Mouse (Mus musculus): ENCODE data around the gene Muc4. TPM values are rescaled to one million over a fixed set of nuclear protein-coding genes. Genes with fewer than 3 reads are reported as not detected.

Muc4 gene
- polyA plus RNA-seq, 1 experiment from 2014 or later, result 0.49 TPM

- Histone ChIP-seq H3K9me3 (ENCODE audit: control insufficient read depth, low read length) (no peaks in the 10 kb centered on the region), H3K27me3 (ENCODE audit: control insufficient read depth, insufficient read depth, low read length) (no peaks in the 10 kb centered on the region), H3K9ac (ENCODE audit: low read length) (no peak overlapping the region), H3K27ac (ENCODE audit: low read depth, low read length) (no peak overlapping the region), H3K36me3 (ENCODE audit: control insufficient read depth, insufficient read depth, low read length) (no peaks in the 10 kb centered on the region), H3K4me1 (ENCODE audit: control insufficient read depth, insufficient read depth, low read length) (no peaks in the 10 kb centered on the region), H3K4me2 (ENCODE audit: low read depth) (no peak overlapping the region), H3K4me3 (ENCODE audit: low read depth, low read length) (no peak overlapping the region)
- no peak for ATAC-seq (ENCODE audit: insufficient read depth, low FRiP score, low TSS enrichment)
- WGBS, result 83% methylated on average over 6 of the region's 6 CpGs
- DNase-seq (ENCODE audit: low spot score), result no peak
Observed at GRCm38 (mm10) chr16:32713556-32713955, 22.1 kb upstream of the Muc4 start.

DNA sequence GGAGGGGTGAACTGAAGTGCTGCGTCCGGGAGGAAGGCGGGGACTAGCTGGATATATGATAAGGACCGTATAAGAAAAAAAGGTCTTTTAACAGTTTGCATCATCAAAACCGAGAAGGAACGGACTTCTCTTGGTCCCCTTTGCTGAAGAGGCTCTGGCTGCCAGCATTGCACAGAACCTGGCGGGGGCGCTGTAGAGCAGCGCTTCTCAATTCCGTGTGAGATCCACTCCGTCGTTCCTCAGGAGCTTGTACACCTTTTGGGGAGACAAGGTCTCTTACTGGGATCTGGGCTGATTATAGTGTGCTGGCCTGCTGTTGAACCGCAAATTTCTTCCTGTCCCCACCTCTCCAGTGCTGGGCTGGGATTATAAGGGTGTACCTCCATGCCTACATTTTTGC, 20.3 kb upstream of the Muc4 start:
- WGBS, result 30% methylated on average over 13 of the region's 13 CpGs
- Histone ChIP-seq H3K27ac (ENCODE audit: low read depth, low read length) (no peak overlapping the region), H3K4me3 (ENCODE audit: low read depth, low read length) (no peak overlapping the region), H3K27me3 (ENCODE audit: control insufficient read depth, insufficient read depth, low read length) (no peaks in the 10 kb centered on the region), H3K4me1 (ENCODE audit: control insufficient read depth, insufficient read depth, low read length) (no peaks in the 10 kb centered on the region), H3K36me3 (ENCODE audit: control insufficient read depth, insufficient read depth, low read length) (no peaks in the 10 kb centered on the region), H3K9me3 (ENCODE audit: control insufficient read depth, low read length) (no peaks in the 10 kb centered on the region), H3K9ac (ENCODE audit: low read length) (no peak overlapping the region), H3K4me2 (ENCODE audit: low read depth) (no peak overlapping the region)
- DNase-seq (ENCODE audit: low spot score) (peak; percentile 58), ATAC-seq (ENCODE audit: insufficient read depth, low FRiP score, low TSS enrichment) (no peak)

- Histone ChIP-seq H3K4me2 (ENCODE audit: low read depth) (no peak overlapping the region), H3K4me3 (ENCODE audit: low read depth, low read length) (no peak overlapping the region), H3K4me1 (ENCODE audit: control insufficient read depth, insufficient read depth, low read length) (no peaks in the 10 kb centered on the region), H3K27me3 (ENCODE audit: control insufficient read depth, insufficient read depth, low read length) (no peaks in the 10 kb centered on the region), H3K36me3 (ENCODE audit: control insufficient read depth, insufficient read depth, low read length) (no peaks in the 10 kb centered on the region), H3K9ac (ENCODE audit: low read length) (no peak overlapping the region), H3K9me3 (ENCODE audit: control insufficient read depth, low read length) (no peaks in the 10 kb centered on the region), H3K27ac (ENCODE audit: low read depth, low read length) (no peak overlapping the region)
- no peak for DNase-seq (ENCODE audit: low spot score)
- ATAC-seq (ENCODE audit: insufficient read depth, low FRiP score, low TSS enrichment), result no peak
- WGBS, result 90% methylated on average over 7 of the region's 7 CpGs
Observed at GRCm38 (mm10) chr16:32723163-32723562, 12.5 kb upstream of the Muc4 start.

DNA sequence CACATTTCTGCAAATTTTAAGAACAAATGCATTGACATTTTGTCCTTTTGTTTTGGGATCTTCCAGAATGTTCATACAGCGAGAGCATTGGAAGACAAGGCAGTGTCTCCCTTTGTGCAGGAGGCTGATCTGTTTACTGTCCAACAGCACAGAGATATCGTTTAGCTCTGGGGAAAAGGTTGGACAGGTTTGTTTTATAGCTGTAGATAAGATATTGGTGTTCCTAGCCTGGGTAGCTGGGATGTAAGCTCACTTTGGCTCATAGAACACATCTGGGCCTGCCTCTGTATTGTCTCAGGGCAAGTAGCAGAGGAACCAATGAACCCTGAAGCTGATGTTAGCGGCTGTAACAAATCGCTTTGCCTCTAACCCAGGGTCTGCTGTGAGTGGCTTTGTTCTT, 11.9 kb upstream of the Muc4 start:
- H3K36me3 ChIP-seq (ENCODE audit: control insufficient read depth, insufficient read depth, low read length), result no peaks in the 10 kb centered on the region
- 90% methylated on average over 4 of the region's 4 CpGs for WGBS
- no peak for DNase-seq (ENCODE audit: low spot score)
- H3K27ac ChIP-seq (ENCODE audit: low read depth, low read length), result no peak overlapping the region
- H3K4me2 ChIP-seq (ENCODE audit: low read depth), result no peak overlapping the region
- no peaks in the 10 kb centered on the region for H3K27me3 ChIP-seq (ENCODE audit: control insufficient read depth, insufficient read depth, low read length)
- H3K4me3 ChIP-seq (ENCODE audit: low read depth, low read length), result no peak overlapping the region
- no peak for ATAC-seq (ENCODE audit: insufficient read depth, low FRiP score, low TSS enrichment)
- H3K4me1 ChIP-seq (ENCODE audit: control insufficient read depth, insufficient read depth, low read length), result no peaks in the 10 kb centered on the region
- H3K9me3 ChIP-seq (ENCODE audit: control insufficient read depth, low read length), result no peaks in the 10 kb centered on the region
- no peak overlapping the region for H3K9ac ChIP-seq (ENCODE audit: low read length)

GRCm38 (mm10) chr16:32724259-32724658, 11.4 kb upstream of the Muc4 start:
- Histone ChIP-seq H3K27me3 (ENCODE audit: control insufficient read depth, insufficient read depth, low read length) (no peaks in the 10 kb centered on the region), H3K4me3 (ENCODE audit: low read depth, low read length) (no peak overlapping the region), H3K9ac (ENCODE audit: low read length) (no peak overlapping the region), H3K36me3 (ENCODE audit: control insufficient read depth, insufficient read depth, low read length) (no peaks in the 10 kb centered on the region), H3K27ac (ENCODE audit: low read depth, low read length) (no peak overlapping the region), H3K4me2 (ENCODE audit: low read depth) (no peak overlapping the region), H3K4me1 (ENCODE audit: control insufficient read depth, insufficient read depth, low read length) (no peaks in the 10 kb centered on the region), H3K9me3 (ENCODE audit: control insufficient read depth, low read length) (no peaks in the 10 kb centered on the region)
- no peak for DNase-seq (ENCODE audit: low spot score)
- 81% methylated on average over 2 of the region's 2 CpGs for WGBS
- ATAC-seq (ENCODE audit: insufficient read depth, low FRiP score, low TSS enrichment), result no peak

DNA sequence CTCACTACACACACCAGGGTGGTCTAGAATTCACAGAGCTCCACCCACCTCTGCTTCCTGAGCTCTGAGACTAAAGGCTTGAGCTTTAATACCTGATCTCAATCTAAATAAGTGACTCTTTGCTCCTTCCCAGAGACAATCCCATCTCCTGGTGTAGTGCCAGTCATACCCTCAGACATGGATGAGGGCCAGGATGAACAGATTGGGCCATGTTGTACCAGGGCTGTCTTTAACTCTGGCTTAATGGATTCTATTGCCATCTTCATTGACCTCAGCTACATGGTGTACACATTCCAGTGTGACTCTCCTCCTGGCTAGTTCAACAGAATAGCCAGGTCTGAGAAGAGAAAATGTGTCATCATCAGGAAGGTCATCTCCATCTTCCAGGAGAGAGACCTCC, 9.2 kb upstream of the Muc4 start:
- Histone ChIP-seq H3K27me3 (ENCODE audit: control insufficient read depth, insufficient read depth, low read length) (no peaks in the 10 kb centered on the region), H3K9me3 (ENCODE audit: control insufficient read depth, low read length) (no peaks in the 10 kb centered on the region), H3K4me2 (ENCODE audit: low read depth) (no peak overlapping the region), H3K9ac (ENCODE audit: low read length) (no peak overlapping the region), H3K36me3 (ENCODE audit: control insufficient read depth, insufficient read depth, low read length) (no peaks in the 10 kb centered on the region), H3K4me1 (ENCODE audit: control insufficient read depth, insufficient read depth, low read length) (no peaks in the 10 kb centered on the region), H3K4me3 (ENCODE audit: low read depth, low read length) (no peak overlapping the region), H3K27ac (ENCODE audit: low read depth, low read length) (no peak overlapping the region)
- no peak for ATAC-seq (ENCODE audit: insufficient read depth, low FRiP score, low TSS enrichment)
- DNase-seq (ENCODE audit: low spot score), result no peak

GRCm38 (mm10) chr16:32728240-32728639, 7.4 kb upstream of the Muc4 start:
- H3K4me2 ChIP-seq (ENCODE audit: low read depth), result no peak overlapping the region
- ATAC-seq (ENCODE audit: insufficient read depth, low FRiP score, low TSS enrichment), result no peak
- H3K9me3 ChIP-seq (ENCODE audit: control insufficient read depth, low read length), result no peaks in the 10 kb centered on the region
- H3K4me3 ChIP-seq (ENCODE audit: low read depth, low read length), result no peak overlapping the region
- H3K27ac ChIP-seq (ENCODE audit: low read depth, low read length), result no peak overlapping the region
- H3K36me3 ChIP-seq (ENCODE audit: control insufficient read depth, insufficient read depth, low read length), result no peaks in the 10 kb centered on the region
- no peaks in the 10 kb centered on the region for H3K27me3 ChIP-seq (ENCODE audit: control insufficient read depth, insufficient read depth, low read length)
- DNase-seq (ENCODE audit: low spot score), result no peak
- H3K9ac ChIP-seq (ENCODE audit: low read length), result no peak overlapping the region
- H3K4me1 ChIP-seq (ENCODE audit: control insufficient read depth, insufficient read depth, low read length), result no peaks in the 10 kb centered on the region

DNA sequence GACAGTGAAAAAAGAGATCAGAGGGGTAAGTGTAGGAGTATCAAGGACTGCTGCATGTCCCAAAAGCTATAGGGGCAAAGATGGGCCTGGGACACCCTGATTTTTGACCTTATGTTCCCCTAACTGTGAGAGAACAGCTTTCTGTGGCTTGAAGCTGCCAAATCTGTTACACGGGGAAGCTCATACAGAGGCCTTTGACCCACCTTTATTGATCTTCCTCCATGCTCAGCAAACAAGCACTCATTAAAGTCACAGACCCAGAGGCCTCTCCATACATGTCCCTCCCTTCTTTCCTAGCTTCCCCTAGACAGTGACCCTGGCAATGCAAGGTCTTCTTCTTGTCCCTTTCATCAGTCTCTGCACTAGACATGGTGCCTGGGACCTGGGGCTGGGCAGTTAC, 7.0 kb upstream of the Muc4 start:
- Histone ChIP-seq H3K9ac (ENCODE audit: low read length) (no peak overlapping the region), H3K27ac (ENCODE audit: low read depth, low read length) (no peak overlapping the region), H3K4me2 (ENCODE audit: low read depth) (no peak overlapping the region), H3K4me1 (ENCODE audit: control insufficient read depth, insufficient read depth, low read length) (no peaks in the 10 kb centered on the region), H3K36me3 (ENCODE audit: control insufficient read depth, insufficient read depth, low read length) (no peaks in the 10 kb centered on the region), H3K4me3 (ENCODE audit: low read depth, low read length) (no peak overlapping the region), H3K27me3 (ENCODE audit: control insufficient read depth, insufficient read depth, low read length) (no peaks in the 10 kb centered on the region), H3K9me3 (ENCODE audit: control insufficient read depth, low read length) (no peaks in the 10 kb centered on the region)
- no peak for DNase-seq (ENCODE audit: low spot score)
- WGBS, result 70% methylated on average over 1 of the region's 1 CpGs
- no peak for ATAC-seq (ENCODE audit: insufficient read depth, low FRiP score, low TSS enrichment)

GRCm38 (mm10) chr16:32733213-32733612, 2.5 kb upstream of the Muc4 start:
- 91% methylated on average over 3 of the region's 3 CpGs for WGBS
- no peak overlapping the region for H3K27ac ChIP-seq (ENCODE audit: low read depth, low read length)

More at GRCm38 (mm10) chr16:32733213-32733612, 2.5 kb upstream of the Muc4 start:
- Histone ChIP-seq H3K36me3 (ENCODE audit: control insufficient read depth, insufficient read depth, low read length) (no peaks in the 10 kb centered on the region), H3K4me1 (ENCODE audit: control insufficient read depth, insufficient read depth, low read length) (no peaks in the 10 kb centered on the region), H3K4me2 (ENCODE audit: low read depth) (no peak overlapping the region), H3K9me3 (ENCODE audit: control insufficient read depth, low read length) (no peaks in the 10 kb centered on the region), H3K27me3 (ENCODE audit: control insufficient read depth, insufficient read depth, low read length) (no peaks in the 10 kb centered on the region), H3K4me3 (ENCODE audit: low read depth, low read length) (no peak overlapping the region), H3K9ac (ENCODE audit: low read length) (no peak overlapping the region)
- no peak for ATAC-seq (ENCODE audit: insufficient read depth, low FRiP score, low TSS enrichment)
- DNase-seq (ENCODE audit: low spot score), result no peak
